Mouse (Mus musculus) duodenum, adult 2 months (tissue): ENCODE data around the gene Ucn. TPM values are rescaled to one million over a fixed set of nuclear protein-coding genes. Genes with fewer than 3 reads are reported as not detected.

Experiments
- polyA plus RNA-seq: library from polyadenylated mRNA; depleted of rRNA; stranded (reverse); fragments of >200 nt; gene quantifications from 2 replicates; pipeline ENCODE4 v1.2.3, GENCODE M21; 2012; ENCODE audit warnings: low replicate concordance; rRNA removed

The Ucn gene
- polyA plus RNA-seq, result not detected in 2 replicates

DNA sequence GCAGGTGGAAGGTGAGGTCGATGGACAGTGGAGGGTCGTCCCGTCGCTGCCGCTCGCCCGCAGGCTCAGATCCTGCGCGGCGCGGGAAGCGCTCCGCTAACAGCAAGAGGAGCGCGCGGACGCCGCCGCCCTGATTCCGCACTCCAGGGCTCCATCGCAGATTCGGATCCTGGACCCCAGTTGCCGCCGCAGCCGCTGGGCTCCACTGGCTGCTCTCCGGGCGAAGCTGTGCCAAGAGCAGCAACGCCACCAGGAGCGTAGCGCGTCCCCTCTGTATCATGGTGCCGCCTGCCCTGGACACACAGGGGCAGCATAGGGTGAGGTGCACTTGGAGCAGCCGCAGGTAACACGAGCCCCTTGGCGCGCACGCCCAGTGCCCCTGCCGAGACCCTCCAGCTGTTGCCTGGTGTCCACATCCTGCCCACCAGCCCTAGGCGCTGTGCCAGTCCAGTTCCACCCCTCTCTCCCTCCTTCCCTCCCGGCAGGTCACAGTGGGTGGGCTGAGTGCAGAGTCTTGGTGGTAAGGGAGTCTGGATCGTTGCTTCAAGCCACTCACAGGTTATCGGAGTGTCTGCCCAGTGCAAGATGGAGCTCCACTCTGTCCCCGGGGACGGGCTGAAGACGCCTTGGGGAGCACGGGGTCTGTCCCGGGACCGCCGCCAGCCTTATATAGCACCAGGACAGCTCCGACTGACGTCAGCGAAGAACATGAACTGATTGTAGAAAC lies at the start of gene Ucn:
TSS of gene Ucn (minus strand) at position 589 of the 727 bp plus-strand sequence.

DNA sequence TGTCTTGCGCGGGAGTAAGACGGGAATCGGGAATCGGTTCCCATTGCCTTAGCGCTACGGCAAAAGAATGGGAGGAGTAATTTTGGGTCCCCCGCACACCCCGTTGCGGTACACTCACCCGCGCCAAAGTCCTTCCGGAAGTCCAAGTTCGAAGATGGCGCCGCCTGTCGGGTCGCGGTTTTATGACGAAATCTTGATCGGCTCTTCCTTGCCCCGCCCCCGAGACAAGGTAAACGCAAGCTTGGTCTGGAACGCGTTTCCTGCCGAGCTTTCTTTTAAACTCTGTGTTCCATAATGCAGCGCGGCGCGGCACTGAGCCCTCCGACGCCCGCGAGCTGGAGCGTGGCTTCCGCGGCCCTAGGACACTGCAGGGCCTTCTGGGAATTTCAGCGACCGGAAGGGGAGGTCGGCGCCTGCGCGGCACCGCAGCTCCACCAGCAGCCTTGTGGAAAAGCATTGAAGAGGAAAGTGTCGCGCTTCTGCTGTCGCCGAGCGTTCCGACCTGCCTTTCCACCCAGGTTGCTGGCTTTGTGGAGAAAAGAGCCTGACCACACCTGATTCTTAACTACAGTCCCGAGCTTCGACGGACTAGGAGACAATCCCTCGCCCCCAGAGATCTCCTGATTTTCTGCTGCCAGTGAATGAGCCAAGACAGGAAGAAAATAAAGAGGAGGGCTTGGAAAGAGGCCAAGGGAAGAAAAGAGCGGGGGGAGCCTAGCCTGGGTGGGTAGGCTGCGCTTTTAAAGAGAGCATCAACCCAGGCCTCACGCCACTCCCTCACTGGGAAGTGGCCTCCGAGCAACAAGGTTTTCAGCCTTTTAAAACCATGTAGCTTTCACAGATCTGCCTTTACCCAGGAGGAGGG lies 41.4 kb upstream of the Ucn start, which contains the start of the genes Gm29609 and Gtf3c2:
TSS of gene Gm29609 (minus strand) at position 146 of the 865 bp plus-strand sequence.
TSS of gene Gtf3c2 (minus strand) at position 379 of the 865 bp plus-strand sequence.

DNA sequence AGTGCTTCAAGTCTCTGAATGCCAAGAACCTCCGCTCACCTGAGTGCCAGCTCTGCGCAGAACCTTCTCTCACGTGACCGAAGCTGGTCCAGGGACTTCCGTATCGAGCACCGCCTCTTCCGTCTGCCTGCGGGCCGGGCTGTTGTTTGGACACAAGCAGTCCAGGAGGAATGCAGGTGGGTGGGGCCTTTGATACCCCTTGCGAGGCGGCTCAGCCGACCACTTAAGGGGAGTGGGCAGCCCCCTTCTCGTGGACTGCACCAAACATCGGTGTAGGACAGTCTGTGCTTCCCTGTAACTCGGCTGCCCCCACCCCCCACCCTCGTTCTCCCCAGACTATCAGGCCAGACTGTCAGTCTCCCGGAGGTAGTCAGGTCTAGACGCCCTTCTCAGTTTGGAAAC lies 15.5 kb upstream of the Ucn start, which contains the start of gene Mpv17:
TSS of gene Mpv17 (minus strand) at position 100 of the 402 bp plus-strand sequence.

DNA sequence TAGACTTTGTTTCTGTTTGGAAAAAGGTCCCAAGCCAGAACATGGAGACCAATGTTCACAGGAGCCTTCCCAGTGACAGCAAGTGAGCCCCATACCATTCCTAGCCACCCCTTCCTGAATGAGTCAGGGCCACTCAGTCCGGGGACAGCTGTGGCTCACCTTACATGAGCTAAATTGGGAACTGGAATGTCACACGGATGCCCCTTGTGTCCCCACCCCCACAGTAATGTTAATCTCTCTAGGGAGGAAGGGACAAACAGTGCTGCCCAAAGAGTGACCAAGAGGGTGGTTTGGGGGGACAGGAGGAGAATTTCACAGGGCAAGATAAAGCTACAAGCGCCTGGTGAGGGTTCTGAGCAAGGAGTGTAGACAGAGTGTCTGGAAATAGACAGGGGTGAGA lies 22.3 kb downstream of the Ucn start, which contains the start of gene Trim54:
TSS of gene Trim54 (plus strand) at position 359 of the 400 bp plus-strand sequence.

DNA sequence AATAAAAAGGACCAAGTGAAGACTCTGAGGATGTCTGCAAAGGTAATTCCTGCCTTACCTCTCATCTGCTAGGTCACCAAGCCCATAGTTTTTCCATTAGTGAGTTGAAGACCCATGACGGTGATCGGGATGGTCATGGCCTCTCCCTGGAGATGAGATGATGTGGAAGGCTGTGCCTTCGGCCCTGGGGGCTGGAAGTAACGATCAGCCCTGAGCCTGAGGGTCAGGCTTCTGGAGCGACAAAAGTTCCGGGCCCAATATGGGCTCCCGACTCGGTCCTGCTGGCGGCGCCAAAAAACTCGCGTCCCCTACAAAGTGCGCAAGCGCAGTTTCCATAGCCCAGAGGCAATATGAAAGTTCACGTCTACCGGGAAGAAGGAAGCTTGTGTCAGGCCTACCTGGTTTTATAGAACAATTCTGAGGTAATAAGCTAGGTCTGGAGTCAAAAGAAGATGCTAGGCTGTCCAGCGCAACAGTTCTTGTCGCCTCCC lies 30.6 kb downstream of the Ucn start, which contains the start of gene Slc30a3:
TSS of gene Slc30a3 (minus strand) at position 238 of the 491 bp plus-strand sequence.

DNA sequence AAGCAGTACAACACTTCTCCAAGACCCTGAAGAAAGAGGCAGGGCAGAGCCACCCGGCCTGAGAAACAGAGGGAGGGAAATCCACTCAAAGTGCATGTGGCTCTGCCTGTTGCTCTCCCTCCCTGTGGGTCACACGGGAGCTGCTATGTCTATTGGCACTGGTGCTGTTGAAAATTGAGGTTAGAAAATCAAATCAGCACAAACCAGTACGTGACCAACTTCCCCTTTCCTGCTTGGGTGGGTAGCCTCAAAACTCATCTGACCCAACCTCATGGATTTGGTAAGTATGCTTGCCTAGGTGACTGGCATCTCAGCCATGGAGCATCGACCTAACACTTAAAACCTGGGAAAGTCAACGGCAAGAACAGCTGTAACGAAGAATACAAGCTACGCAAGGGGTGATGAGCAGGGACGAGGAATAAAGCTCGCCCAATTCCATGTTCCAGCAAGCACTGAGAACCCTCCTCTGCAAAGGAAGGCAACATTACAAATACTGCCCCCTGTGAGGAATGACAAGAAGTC lies 32.8 kb downstream of the Ucn start, which contains the start of gene Dnajc5g:
TSS of gene Dnajc5g (plus strand) at position 472 of the 522 bp plus-strand sequence.

Other genes with a start within 250 kb of the Ucn start
- 194 and 257 TPM in 2 replicates for gene Ost4, start 231.0 kb downstream of the Ucn start, polyA plus RNA-seq
- gene Emilin1, start 225.4 kb downstream of the Ucn start, polyA plus RNA-seq, result 56.7 and 63.1 TPM in 2 replicates
- gene Khk, start 217.4 kb downstream of the Ucn start, polyA plus RNA-seq, result 381 and 1,004 TPM in 2 replicates
- 856 and 917 TPM in 2 replicates for gene Cgref1, start 193.2 kb downstream of the Ucn start, polyA plus RNA-seq
- 409 and 432 TPM in 2 replicates for gene Preb, start 178.5 kb downstream of the Ucn start, polyA plus RNA-seq
- 0.17 and 2.4 TPM in 2 replicates for gene Tcf23, start 170.2 kb downstream of the Ucn start, polyA plus RNA-seq
- gene Atraid, start 90.5 kb downstream of the Ucn start, polyA plus RNA-seq, result 39.3 and 58.7 TPM in 2 replicates
- 37.3 and 46.8 TPM in 2 replicates for gene Slc5a6, start 89.9 kb downstream of the Ucn start, polyA plus RNA-seq
- 13.4 and 20.9 TPM in 2 replicates for gene Cad, start 84.0 kb downstream of the Ucn start, polyA plus RNA-seq
- not detected in 2 replicates for gene Dnajc5g, start 32.5 kb downstream of the Ucn start, polyA plus RNA-seq
- 0.15 and 0.69 TPM in 2 replicates for gene Slc30a3, start 30.6 kb downstream of the Ucn start, polyA plus RNA-seq
- not detected in 2 replicates for gene Trim54, start 22.1 kb downstream of the Ucn start, polyA plus RNA-seq
- 20.0 and 31.7 TPM in 2 replicates for gene Mpv17, start 15.4 kb upstream of the Ucn start, polyA plus RNA-seq
- 0.47 and 0.76 TPM in 2 replicates for gene Gm29609, start 41.1 kb upstream of the Ucn start, polyA plus RNA-seq
- gene Gtf3c2, start 41.3 kb upstream of the Ucn start, polyA plus RNA-seq, result 29.7 and 31.1 TPM in 2 replicates
- 59.4 and 61.7 TPM in 2 replicates for gene Snx17, start 54.4 kb upstream of the Ucn start, polyA plus RNA-seq
- gene Eif2b4, start 54.6 kb upstream of the Ucn start, polyA plus RNA-seq, result 27.5 and 32.1 TPM in 2 replicates
- gene Zfp513, start 63.5 kb upstream of the Ucn start, polyA plus RNA-seq, result 52.4 and 60.3 TPM in 2 replicates
- 85.7 and 105 TPM in 2 replicates for gene Ppm1g, start 81.9 kb upstream of the Ucn start, polyA plus RNA-seq
- gene Nrbp1, start 102.0 kb upstream of the Ucn start, polyA plus RNA-seq, result 185 and 336 TPM in 2 replicates
- 1.2 TPM in 1 of 2 replicates, not detected in the other for gene Gm9970, start 102.4 kb upstream of the Ucn start, polyA plus RNA-seq
- gene Krtcap3, start 112.9 kb upstream of the Ucn start, polyA plus RNA-seq, result 217 and 238 TPM in 2 replicates
- gene Ift172, start 152.3 kb upstream of the Ucn start, polyA plus RNA-seq, result 31.0 and 35.5 TPM in 2 replicates
- 2.6 and 5.2 TPM in 2 replicates for gene Fndc4, start 157.3 kb upstream of the Ucn start, polyA plus RNA-seq
- gene Gckr, start 158.6 kb upstream of the Ucn start, polyA plus RNA-seq, result not detected in 2 replicates